Mouse (Mus musculus) right cerebral cortex, postnatal 36 days (tissue): Measurements from ENCODE around the gene Ror2.

Experiments
- DNase-seq, 2 experiments: peaks; one replicate each; pipeline ENCODE4 v3.0.0; 2022; ENCODE audit warnings: low spot score in 2 of 2, mixed read lengths in 1 of 2

The Ror2 gene

DNA sequence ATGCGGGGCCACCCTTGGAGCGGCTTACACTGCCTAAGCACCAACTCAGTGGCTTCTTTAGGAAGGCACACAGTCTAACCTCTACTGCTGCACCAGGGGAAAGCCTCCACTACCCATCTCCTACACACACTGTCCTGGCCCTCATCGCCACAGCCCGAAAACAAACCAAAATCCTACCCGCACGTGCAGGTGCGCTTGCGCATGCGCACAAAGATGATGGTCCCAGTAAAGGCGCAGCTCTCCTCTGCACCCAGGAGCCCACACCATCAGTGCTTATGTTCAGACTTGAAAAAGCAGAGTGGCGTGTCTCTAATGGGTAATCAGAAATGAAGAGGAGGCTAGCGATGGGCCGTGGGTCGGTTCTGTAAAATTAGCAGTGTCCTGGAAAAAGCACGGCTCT lies 91.6 kb downstream of the Ror2 start:
- no peak for DNase-seq

DNA sequence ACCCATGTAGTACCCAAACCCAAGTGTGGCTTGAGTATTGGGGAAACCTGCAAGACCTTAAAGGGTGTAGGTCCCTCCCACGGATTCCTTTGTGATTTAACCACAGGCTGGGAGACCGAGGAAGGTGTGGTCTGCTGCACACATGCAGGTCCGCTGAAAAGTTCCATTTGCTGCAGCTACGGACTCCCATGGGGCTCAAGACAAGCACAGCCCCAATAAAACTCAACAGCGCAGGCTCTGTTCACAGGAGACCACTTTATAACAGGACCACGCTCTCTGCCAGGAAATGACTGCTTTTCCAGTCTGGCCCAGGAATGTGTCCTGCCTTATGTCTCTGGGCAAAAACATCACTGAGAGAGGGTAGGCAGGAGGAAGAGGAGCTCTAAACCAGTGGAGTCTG lies 92.2 kb downstream of the Ror2 start:
- DNase-seq: no peak

- DNase-seq: no peak
Observed at GRCm38 (mm10) chr13:53192286-53192685, 93.6 kb downstream of the Ror2 start.

GRCm38 (mm10) chr13:53191657-53192056 lies 94.3 kb downstream of the Ror2 start:
- DNase-seq: no peak

GRCm38 (mm10) chr13:53188935-53189334 lies 97.0 kb downstream of the Ror2 start:
- DNase-seq: no peak

GRCm38 (mm10) chr13:53184858-53185257 lies 101.1 kb downstream of the Ror2 start:
- DNase-seq: no peak

GRCm38 (mm10) chr13:53184149-53184548 lies 101.8 kb downstream of the Ror2 start:
- no peak for DNase-seq

GRCm38 (mm10) chr13:53183161-53183577 lies 102.8 kb downstream of the Ror2 start:
- DNase-seq: no peak

DNA sequence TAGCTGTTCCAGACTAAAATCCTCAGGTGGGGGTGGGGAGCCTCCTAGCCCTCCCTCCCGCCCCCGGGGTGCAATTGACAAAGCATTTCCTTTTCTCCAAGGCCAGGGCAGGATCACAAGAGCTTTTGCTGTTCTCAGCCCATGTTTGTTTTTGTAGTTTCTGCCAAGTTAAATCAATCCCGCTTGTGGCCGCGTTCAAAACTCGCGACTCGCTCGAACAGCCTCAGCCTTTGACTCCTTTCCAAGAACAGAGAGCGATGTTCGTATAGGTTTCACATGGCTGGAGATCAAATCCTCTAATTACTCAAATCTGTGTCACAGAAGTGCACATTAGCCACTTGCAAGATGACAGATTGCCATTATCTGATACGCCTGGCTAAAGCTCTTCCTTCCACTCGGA lies 107.3 kb downstream of the Ror2 start:
- DNase-seq: no peak

DNA sequence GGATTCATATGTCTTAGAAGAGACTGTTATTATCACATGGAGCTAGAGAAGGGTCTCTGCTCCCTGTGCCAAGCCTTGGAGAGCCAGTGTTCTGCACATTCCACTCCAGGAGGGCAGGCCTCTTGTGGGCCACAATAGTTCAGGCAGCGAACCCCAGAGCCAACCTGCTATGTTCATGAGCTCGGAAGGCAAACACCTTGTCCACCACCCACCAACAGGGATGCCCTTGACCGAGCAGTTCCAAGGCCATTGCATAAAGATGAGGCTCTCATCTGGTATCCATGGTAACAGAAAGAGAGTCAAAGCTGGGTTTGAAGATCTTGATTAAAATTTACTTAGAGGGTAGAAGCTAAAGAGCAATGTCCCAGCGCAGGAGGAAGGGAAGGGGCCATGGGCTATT lies 107.8 kb downstream of the Ror2 start:
- no peak for DNase-seq

GRCm38 (mm10) chr13:53177424-53177718 lies 108.6 kb downstream of the Ror2 start:
- DNase-seq: no peak

DNA sequence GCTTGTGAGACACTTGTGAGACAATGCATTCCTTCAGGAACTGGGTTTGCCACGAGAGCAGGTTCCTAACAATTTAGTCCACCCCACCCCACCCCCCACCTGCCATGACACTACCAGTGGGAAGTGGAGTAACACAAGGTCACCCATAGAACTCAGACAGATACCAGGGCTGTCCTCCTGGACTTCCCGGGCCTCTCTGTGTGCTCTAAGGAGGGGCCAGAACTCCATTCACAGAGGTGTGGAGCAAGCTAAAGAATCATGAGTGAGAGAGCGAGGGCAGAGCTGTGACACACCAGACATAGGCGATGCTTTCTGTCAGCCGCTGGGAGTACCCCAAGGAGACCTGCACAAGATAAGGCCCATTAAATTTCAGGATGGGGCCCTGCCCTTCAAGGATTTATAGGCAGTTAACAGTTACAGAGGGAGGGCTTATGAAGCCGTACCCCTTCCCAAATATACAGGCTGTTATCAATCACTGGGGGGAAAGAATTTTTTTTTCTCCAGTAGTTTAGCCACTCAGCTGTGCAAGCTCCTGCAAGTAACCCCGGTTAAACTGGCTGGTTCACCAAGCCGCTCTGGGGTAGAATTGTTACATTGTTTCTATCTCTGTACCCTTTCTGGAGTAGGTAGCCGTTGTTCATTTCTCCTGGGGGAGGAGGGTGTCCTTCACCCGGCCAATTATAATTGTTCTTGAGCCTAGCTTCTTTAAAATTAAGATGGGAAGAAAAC lies 109.1 kb downstream of the Ror2 start:
- no peak for DNase-seq

DNA sequence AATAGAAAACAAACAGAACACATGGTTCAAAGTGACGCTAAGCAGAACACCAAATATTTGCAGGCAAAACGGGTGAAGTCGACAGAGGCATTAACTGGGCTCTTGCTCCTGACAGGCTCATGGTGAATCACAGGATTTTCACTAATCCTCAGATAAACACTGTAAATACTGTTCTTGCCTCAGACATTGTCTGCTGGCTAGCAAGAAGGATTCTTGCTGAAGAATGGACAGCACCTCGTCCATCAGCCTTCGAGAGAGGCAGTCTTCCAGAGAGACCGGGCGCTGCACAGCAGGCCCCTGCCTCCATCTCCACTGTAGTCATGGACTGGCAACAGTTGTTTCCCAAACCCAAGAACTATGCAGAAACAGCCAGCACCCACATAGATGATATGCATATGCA lies 110.9 kb downstream of the Ror2 start:
- DNase-seq: no peak

GRCm38 (mm10) chr13:53163671-53164070 lies 122.3 kb downstream of the Ror2 start:
- no peak for DNase-seq

DNA sequence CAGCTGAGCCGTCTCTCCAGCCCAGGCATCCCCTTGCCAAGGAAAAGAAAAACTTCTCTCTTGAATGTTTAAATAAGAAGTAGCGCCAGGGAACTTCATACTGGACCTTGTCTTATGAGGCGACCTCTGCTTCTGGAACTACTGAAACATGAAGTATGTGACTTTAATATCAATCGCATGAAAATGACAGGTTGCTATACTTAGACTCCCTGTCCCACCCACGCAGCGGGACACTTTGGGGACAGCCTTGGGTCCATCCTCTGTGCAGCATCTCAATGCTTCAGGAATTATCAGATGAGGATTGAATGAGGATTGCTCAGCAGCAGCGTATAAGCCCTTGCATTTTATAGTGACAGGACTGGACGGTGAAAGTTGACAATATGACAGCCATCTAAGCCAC lies 122.9 kb downstream of the Ror2 start:
- DNase-seq: no peak

DNA sequence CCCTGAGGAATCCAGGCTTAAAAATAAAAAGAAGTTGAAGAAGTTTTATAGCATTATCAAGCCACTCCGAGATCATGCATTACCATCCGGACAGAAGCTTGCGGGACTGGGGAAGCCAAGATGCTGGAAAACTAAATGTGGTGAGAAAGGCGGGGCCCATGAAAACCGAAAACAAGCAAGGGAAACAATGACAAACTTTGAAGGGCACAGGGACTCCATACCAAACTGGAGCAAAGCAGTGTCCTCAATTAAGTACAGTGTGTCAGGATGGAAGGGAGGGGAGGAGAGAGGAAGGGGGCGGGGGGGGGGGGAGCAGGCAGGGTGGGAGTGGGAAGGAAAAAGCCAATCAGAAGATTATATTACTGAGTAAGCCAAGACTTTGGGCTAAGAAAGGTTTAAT lies 126.4 kb downstream of the Ror2 start:
- DNase-seq: no peak

DNA sequence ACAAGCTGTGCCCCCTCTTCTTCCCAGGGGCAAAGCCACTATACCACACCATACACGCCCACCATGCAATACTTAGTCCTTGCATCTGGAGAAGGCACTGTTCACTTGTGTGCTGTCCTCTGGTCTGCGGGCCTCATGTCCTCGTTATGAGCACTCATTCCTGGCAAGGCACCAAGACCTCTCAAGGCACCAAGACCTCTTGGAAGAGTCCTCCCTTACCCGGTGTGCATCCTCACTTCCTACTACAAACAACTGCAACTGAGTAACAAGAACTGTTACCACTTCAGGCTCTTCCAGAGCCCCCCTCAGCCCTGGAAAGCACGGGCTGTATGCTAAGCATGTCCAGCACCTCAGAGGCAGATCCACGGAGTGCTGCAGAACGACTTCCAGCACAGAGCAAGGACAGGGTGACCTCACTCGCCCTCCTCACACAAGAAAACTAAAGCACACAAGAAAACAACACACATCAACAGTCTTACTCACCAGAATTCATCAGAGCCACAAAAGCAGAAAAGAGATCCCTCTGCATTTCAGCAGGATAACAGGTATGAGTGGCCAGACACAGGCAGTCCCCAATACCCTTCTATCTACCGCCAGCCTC lies 127.4 kb downstream of the Ror2 start:
- no peak for DNase-seq

GRCm38 (mm10) chr13:53156911-53157310 lies 129.0 kb downstream of the Ror2 start:
- DNase-seq: no peak

- no peak for DNase-seq
Observed at GRCm38 (mm10) chr13:53156282-53156681, 129.6 kb downstream of the Ror2 start.

DNA sequence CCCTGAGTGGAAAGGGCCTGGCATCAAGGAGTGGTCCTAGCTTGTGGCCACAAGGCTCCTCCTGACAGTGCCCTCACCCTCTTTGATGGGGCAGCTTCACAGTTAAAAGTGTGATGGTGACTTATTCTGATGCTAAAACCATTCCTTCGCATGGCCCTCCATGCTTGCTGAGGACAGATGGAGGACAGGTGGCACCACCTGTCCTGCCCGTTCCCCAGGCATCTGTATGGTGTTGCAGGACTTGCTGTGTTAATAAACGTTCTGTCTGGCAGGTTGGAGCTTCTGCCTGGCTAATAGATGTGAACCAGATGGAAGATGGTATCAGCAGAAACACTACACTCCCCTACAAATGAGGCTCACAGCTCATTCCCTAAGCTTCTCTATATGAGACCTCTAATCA lies 140.4 kb downstream of the Ror2 start:
- no peak for DNase-seq

GRCm38 (mm10) chr13:53143076-53143475 lies 142.8 kb downstream of the Ror2 start:
- no peak for DNase-seq

DNA sequence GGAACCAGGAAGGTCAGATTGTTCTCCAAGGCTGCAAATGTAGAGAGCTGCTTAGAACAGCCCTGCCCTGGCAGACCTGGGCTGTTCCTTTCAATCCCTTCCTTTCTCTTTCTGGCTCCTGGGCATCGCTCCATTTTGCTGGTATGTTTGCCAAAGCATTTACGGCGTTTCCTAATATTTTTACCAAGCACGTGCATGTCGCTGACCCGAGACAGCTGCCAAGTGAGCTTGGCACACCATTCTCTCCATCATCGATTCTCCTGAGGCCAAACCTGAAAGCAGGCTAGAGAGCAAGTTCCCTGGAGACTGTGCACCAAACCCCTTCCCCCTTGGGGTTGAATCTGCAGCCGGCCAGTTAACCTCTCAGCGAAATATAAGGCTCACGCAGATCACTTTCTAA lies 143.7 kb downstream of the Ror2 start:
- no peak for DNase-seq

GRCm38 (mm10) chr13:53140298-53140697 lies 145.6 kb downstream of the Ror2 start:
- DNase-seq: no peak

DNA sequence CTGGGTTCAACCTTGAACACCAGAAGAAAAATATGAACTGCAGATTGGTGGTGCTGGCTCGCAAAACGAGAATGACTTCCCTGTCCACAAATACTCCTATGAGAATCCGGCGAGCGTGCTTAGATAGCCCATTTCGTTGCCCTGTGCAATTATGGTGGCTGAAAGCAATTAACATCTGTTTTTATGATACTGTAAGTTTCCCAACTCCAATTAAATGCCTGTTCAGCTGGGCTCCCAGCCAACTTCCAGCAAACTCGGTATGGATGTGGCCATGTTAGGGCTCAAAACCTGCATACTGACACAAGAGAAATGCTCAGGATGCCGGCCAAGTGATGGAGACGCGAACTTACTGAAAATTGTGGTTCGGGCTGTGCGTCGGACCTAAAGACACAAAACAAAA lies 155.4 kb downstream of the Ror2 start:
- no peak for DNase-seq
